Mouse (Mus musculus) thymus, postnatal 14 days (tissue): Measurements from ENCODE around the gene 3110040N11Rik.
"Not testable (repeated sequence)": the region's sequence is repeated elsewhere in the genome, so short reads cannot be mapped to it uniquely, and the experiment has no call there.

Source experiments
- DNase-seq: peaks from one replicate; pipeline ENCODE4 v3.0.0; 2021

3110040N11Rik gene

GRCm38 (mm10) chr7:81789095-81789757 lies at the start of gene 3110040N11Rik:
TSS of gene 3110040N11Rik (minus strand) at chr7:81789478.
- peak; percentile 87 for DNase-seq

DNA sequence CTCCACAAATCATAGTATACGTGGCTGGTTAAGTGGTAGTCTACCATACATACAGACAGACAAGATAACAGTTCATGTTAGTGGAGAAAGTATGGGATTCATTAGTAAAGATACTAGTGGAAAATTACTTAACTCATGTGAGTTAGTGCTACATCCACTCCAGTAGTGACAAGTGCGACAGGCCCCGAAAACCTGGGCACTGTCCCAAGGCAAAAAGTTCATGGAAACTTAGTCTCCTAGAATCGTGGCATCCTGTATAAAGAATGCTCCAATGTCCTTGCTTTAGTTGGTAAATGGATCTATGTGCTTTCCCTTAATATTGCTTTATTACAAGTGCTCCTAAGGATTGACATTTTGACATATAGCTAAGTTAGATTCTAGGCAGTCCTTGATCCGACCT lies 48.5 kb upstream of the 3110040N11Rik start:
- DNase-seq, result not testable (repeated sequence)

DNA sequence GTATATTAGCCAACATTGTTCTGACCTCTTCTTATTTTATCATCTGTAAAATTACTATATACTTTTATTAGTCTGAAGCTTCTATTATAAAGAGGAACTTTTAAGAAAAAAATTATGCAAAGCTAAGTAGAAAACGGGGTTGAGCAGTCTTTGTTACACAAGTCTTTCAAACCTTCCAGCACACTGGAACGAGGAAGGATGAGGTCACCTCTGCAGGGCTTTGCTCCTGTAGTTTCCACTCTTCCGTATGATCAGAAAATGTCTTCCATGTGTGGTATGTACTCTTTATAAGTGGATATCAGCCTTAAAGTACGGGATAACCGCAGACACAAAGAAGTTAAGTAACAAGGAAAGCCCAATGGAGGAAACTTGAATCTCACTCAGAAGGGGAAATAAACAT lies 46.2 kb upstream of the 3110040N11Rik start:
- no peak for DNase-seq

- peak; percentile 37 for DNase-seq
Measured at GRCm38 (mm10) chr7:81834847-81835246, 45.6 kb upstream of the 3110040N11Rik start.

- peak; percentile 92 for DNase-seq
Measured at GRCm38 (mm10) chr7:81829379-81829894, 40.2 kb upstream of the 3110040N11Rik start, which contains the start of gene Btbd1. TSS of gene Btbd1 (minus strand) at chr7:81829431.

DNA sequence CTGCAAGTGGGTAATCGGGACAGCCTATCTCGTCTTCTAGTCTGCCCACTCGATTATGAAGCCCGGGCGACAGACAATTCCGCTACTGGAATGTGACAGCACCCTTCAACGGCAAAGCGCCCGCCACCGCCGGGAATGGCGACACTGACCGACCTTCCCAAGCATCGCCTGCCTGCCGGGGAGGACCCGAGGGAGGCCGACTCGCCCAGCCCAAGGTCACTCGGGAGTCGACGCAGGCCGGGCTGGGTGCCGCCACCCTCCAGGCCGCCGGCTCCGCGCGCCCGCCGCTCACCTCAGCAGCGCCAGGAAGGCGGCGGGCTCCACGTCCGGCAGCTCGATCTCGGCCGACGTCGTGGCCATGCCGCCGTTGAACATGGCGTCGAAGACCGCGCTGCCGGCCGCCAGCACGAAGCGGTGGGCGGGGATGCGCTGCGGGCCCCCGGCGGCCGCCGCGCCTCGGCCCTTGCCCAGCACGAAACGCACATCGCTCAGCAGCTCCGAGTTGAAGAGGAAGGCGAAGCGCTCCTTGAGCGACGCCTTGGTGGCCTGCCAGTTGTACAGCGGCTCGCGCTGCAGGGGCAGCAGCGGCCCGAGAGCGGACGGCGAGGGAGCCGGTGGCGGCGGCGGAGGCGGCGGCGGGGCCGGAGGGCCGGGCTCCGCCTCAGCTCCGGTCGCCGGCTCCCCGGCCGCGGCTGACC lies 39.6 kb upstream of the 3110040N11Rik start:
- DNase-seq, result peak; percentile 56

- no peak for DNase-seq
Measured at GRCm38 (mm10) chr7:81827806-81828667, 38.8 kb upstream of the 3110040N11Rik start.

DNA sequence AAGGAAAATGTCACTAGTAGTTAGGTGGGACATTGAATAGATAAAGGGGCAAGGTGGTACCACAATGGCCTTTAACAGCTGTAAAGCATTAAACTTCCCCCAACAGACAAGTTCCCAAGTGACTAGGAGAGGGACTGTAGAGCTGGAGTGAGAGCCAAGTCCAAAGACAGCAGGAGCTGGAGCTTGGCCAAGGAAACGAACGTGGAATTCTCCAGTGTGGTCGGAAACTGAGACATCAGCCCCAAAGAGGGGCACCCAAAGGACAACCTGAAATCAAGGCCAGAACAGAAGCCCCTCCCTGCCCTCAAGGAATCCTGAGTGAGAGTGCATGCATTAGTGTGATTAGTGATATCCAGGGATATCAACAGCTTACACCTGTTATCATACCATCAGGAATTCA lies 36.1 kb upstream of the 3110040N11Rik start:
- DNase-seq, result no peak

DNA sequence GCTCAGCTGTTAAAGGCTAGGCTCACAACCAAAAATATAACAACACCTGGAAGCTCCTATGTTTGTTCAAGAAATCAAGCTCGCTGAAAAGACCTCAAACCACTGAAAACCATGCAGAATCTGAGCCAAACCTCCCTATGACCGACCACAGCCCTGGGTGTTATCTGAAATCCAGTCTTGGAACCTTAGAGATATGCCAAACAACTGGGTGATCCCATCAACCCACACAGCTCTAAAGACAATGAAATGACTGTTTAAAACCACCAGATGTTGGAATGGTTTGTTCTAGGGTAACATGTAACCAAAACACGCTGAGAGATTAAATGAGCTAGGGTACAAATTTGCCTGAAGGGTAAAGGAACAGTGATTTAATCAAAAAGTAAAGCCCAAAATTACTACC lies 35.6 kb upstream of the 3110040N11Rik start:
- DNase-seq, result no peak

- DNase-seq, result no peak
Measured at GRCm38 (mm10) chr7:81806067-81806466, 16.8 kb upstream of the 3110040N11Rik start.

DNA sequence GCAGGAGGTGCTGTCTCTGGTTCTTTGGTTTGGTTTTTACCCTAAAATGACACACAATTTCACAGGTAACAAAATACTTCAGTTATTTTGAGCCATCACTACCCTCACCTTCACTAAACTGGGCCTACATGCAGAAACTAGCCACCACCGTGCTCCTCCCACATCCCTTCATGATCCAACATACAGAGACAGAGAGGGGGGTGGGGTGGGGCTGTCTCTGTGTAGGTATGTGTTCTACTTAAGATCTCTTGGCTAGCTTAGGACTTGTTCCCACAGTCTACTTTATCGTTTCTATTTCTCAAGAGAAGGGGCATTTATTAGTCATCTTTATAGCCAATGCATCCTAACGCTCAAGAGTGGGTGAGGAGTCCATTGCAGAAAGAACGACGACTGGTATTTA lies 742 bp downstream of the 3110040N11Rik start:
- peak; percentile 32 for DNase-seq

DNA sequence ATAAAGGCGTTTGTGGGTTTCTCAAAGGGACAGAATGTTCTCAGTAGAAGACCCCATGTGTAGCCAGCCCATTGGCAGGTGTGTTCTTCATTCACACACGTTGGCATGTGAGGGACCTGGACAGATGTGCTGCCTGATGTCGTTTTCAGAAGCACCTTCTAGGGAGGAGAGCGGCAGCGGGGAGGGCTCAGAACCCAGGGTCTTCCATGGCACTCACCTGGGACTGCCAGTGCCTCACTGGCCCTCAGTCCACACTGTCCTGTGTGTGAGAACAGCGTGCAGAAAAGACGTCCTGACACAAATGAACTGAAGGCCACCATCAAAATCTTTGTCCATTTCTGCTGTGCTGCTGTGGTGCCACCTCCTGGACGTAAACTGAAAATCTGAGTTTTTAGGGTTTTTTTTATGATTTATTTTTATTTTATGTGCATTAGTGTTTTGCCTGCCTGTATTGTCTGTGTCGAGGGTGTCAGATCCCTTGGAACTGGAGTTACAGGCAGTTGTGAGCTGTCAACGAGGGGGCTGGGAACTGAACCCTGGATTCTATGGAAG lies 11.5 kb downstream of the 3110040N11Rik start:
- no peak for DNase-seq

DNA sequence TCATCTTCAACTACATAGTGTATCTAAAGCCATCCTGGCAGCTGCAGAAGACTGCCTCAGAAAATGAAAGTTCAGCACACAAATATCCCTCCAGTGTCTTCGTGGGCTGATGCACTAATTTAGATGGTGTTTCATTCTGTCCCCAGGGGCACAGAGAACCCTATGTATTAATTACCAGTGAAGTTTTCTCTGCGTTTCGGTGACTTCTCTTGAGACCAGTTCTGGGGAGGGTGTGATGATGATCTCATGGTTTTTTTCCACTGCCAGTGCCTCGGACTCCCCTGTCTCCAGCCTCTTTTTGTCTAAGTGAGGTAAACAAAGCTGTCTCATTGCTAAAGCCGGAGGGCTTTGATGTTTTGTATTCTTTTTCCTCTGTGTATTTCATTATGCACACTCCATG lies 14.0 kb downstream of the 3110040N11Rik start:
- DNase-seq, result no peak

- no peak for DNase-seq
Measured at GRCm38 (mm10) chr7:81772786-81773539, 16.3 kb downstream of the 3110040N11Rik start.

- peak; percentile 54 for DNase-seq
Measured at GRCm38 (mm10) chr7:81763110-81763845, 26.0 kb downstream of the 3110040N11Rik start.

DNA sequence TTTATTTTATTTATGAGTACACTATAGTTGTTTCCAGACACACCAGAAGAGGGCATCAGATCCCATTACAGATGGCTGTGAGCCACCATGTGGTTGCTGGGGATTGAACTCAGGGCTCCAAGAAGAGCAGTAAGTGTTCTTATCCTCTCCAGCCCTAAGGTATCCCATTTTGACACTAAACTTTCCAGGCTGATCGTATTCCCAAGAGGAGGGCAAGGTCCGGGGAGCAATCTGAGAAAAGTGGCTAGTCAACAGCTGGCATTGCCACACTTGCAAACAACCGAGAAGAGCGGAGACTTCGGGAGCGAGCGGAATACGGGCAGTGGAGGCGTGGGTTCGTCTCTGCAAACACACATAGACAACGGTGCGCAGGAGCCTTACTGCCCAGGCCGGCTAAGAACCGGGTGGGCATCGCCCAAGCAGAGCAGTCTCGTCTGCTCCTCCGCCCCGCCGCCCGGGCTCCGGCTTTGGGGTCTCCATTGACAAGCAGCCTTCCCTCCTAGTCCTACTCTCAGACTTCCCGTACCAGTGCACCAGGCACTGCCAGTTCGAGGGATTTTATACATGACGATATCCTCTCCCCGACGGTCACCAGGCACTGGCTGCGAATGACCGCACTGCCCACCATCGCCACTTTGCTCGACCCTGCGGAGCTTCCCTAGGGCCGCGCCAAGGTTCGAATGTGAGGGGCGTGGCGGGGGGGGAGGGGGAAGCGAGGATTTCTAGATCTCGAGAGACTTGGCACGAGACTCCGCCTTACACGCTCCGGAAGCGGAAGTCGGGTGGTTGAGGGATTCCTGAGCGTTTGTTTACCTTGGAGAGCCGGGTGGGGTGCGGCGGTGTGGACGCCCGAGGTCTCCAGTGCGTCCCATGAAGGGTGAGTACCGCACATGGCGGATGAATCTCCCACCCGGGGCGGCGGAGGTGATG lies 26.8 kb downstream of the 3110040N11Rik start, which contains the start of gene Ramac:
TSS of gene Ramac (plus strand) at position 746 of the 930 bp plus-strand sequence.
- peak; percentile 89 for DNase-seq

DNA sequence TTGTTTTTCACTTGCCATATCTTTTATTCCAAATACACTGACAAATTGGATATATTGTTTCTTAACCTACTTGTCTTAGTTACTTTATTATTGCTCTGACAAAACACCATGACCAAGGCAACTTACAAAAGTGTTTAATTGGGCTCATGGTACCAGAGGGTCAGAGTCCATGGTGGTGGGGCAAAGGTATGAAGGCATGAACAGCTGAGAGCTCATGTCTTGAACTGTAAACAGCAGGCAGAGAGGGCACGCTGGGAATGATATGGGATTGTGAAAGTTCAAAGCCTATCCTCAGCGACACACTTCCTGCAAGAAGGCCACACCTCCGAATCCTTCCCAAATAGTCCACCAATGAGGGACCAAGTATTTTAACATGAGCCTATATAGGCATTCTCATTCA lies 41.3 kb downstream of the 3110040N11Rik start:
- DNase-seq, result no peak

DNA sequence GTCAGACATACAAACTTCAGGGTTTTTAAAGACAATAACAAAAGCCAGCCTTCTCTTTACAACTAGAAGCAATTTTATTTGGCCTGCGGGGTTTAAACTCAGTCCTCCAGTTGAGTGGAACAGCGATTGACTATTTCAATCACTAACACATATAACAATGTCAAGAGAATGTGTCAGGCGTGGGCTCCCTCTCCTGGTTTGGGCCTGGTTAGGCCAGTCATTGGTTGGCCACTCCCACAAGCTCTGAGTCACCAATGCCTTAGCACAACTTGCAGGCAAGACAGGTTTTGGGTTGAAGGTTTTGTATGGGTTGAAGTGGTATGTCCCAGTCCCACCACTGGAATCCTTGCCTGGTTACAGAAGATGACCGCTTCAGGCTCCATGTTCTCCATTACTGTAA lies 45.1 kb downstream of the 3110040N11Rik start:
- no peak for DNase-seq

DNA sequence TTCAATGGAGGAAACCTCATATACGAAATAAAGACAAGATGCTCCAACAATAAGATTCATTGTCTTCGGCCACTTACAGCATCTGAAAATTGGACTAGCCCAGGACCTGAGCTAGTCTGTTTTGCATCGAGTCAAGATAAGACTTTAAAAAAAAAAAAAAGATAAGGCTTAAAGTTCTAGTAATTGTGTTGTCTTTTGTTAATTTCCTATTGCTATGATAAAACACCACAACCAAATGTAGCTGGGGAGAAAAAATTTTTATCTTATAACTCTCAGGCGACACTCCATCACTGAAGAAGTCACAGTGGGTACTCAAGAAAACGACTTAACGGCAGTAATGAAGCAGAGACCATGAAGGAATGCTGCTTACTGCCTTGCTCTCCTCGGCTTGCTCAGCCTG lies 49.3 kb downstream of the 3110040N11Rik start:
- DNase-seq, result no peak

DNA sequence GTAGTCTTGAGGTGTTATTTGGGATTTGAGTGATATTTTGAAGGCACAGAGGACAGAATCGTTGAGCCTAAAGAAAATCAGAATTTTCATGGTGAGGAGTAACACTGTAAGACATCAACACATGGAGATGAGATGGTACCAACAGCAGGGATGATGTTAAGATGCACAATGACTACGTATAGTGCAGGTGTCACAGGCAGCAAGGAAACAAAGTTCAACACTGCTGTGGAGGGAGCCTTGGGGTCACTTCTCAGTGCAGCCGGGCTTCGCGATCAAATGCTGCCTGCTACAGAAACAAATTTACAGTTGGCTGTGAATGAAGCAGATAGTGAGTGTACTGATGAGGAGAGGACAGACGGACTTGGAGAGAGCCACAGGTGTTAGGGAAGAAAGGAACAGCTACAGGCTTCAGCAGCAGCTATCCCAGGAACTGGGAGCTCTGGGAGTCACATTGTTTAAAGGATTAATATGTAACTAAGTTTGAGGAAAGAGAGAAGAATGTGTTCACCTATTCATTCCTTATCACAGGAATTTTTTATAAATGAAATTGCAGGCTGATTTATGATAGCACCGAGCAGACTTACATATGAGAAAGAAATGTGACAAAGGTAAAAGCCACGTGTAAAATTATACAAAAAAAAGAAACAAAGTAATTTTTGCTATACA lies 50.4 kb downstream of the 3110040N11Rik start:
- DNase-seq, result no peak
